Mouse (Mus musculus) embryonic fibroblast, embryonic 13.5 days (primary cell): ENCODE measurements around the gene Tirap.

Experiments
- CTCF ChIP-seq: IDR thresholded peaks from 2 replicates; pipeline ENCODE4 v1.5.1; 2011; ENCODE audit warnings: mild to moderate bottlenecking, control low read depth, low read length, moderate library complexity, borderline replicate concordance; ENCODE audit not compliant: insufficient read depth
- POLR2A ChIP-seq: IDR thresholded peaks from 2 replicates; pipeline ENCODE4 v1.6.1; 2011; ENCODE audit warnings: low read depth, mild to moderate bottlenecking, control low read depth, low read length, moderate library complexity

DNA sequence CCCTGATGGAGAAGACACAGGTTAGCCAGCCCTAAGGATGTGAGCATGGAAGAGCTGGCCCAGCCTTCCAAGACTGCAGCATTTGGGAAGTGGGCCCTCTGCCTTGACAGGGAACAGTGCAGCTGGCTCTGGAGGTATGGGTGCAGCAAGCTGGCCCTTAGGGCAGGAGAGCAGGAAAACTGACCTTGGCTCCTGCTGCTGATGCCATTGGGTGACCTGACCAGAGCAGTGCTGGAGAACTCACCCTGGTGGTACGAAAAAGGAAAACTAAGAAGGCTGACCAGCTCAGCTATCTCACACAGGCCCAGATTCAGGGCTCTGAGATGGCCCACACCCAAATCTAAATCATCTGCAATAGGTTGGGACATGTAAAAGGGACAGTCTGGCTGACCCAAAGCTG, 54.3 kb downstream of the Tirap start:
- no peak for TF ChIP-seq CTCF
- no peak for TF ChIP-seq POLR2A
